Mouse (Mus musculus): ENCODE results near the gene Lbx2. TPM values are rescaled to one million over a fixed set of nuclear protein-coding genes. Genes with fewer than 3 reads are reported as not detected.
A peak's percentile ranks its signal among the peaks of the same experiment; 100 is the strongest.

Gene Lbx2
- polyA plus RNA-seq, 1 experiment from 2014 or later, result 0.49 TPM

DNA sequence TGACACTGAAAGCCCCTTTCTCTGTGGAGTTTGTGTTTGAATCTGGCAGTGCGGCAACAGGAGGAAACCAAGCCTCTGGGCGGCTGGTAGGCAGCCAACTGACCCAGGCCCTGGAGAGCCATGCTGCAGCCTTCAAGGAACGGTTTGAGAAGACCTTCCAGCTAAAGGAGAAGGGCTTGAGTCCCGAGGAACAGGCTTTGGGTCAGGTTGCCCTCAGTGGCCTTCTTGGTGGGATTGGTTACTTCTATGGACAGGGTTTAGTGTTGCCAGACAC, 30.9 kb downstream of the Lbx2 start:
- H3K9me3 ChIP-seq, result no peaks in the 10 kb centered on the region
- WGBS, result 81% methylated on average over 4 of the region's 4 CpGs
- H3K27ac ChIP-seq, result 0 out of 2 replicates have a peak overlapping the region, but pooled peaks have one; percentile 6
- H3K4me2 ChIP-seq (replicated peaks), result peak overlapping the region; percentile 89; the same call in 1 of the 2 replicates
- H3K36me3 ChIP-seq, result peaks cover 22% of the 10 kb centered on the region
- H3K9ac ChIP-seq, result no peak overlapping the region
- H3K4me3 ChIP-seq (replicated peaks), result peak overlapping the region; percentile 95; the same call in 1 of the 2 replicates
- no peaks in the 10 kb centered on the region for H3K27me3 ChIP-seq (replicated peaks)
- no peak for ATAC-seq
- peaks cover 37% of the 10 kb centered on the region for H3K4me1 ChIP-seq (replicated peaks)

DNA sequence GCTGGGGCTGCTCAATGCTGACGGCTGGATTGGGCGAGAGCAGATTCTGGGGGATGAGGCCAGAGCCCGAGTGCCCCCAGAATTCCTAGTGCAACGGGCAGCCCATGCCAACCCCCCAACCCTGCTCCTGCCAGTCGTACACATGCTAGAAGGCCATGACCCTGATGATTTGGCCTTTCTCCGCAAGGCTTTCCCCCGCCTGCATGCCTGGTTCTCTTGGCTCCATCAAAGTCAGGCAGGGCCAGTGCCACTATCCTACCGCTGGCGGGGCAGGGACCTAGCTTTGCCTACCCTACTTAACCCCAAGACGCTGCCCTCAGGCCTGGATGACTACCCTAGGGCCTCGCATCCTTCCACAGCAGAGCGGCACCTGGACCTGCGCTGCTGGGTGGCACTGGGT, 31.4 kb downstream of the Lbx2 start:
- Histone ChIP-seq H3K27me3 (replicated peaks) (no peaks in the 10 kb centered on the region), H3K9me3 (no peaks in the 10 kb centered on the region), H3K9ac (no peak overlapping the region), H3K4me1 (replicated peaks) (peaks cover 43% of the 10 kb centered on the region), H3K27ac (no peak overlapping the region), H3K4me3 (replicated peaks) (no peak overlapping the region), H3K36me3 (peaks cover 22% of the 10 kb centered on the region), H3K4me2 (replicated peaks) (no peak overlapping the region)
- WGBS, result 90% methylated on average over 13 of the region's 13 CpGs
- ATAC-seq, result no peak

DNA sequence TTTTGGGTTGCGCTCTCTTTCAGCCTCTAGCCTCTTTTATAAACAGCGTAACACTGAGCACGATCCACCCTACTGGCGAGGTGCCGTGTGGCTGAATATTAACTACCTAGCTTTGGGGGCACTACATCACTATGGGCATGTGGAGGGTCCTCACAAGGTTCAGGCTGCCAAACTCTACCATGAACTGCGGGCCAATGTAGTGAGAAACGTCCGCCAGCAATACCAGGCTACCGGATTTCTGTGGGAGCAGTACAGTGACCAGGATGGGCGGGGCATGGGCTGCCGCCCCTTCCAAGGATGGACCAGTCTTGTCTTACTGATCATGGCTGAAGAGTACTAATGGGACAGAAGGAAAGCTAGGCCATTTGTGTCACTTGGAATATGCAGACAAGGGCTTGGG, 32.2 kb downstream of the Lbx2 start:
- Histone ChIP-seq H3K36me3 (peaks cover 22% of the 10 kb centered on the region), H3K4me1 (replicated peaks) (peaks cover 48% of the 10 kb centered on the region)
- 80% methylated on average over 11 of the region's 11 CpGs for WGBS

DNA sequence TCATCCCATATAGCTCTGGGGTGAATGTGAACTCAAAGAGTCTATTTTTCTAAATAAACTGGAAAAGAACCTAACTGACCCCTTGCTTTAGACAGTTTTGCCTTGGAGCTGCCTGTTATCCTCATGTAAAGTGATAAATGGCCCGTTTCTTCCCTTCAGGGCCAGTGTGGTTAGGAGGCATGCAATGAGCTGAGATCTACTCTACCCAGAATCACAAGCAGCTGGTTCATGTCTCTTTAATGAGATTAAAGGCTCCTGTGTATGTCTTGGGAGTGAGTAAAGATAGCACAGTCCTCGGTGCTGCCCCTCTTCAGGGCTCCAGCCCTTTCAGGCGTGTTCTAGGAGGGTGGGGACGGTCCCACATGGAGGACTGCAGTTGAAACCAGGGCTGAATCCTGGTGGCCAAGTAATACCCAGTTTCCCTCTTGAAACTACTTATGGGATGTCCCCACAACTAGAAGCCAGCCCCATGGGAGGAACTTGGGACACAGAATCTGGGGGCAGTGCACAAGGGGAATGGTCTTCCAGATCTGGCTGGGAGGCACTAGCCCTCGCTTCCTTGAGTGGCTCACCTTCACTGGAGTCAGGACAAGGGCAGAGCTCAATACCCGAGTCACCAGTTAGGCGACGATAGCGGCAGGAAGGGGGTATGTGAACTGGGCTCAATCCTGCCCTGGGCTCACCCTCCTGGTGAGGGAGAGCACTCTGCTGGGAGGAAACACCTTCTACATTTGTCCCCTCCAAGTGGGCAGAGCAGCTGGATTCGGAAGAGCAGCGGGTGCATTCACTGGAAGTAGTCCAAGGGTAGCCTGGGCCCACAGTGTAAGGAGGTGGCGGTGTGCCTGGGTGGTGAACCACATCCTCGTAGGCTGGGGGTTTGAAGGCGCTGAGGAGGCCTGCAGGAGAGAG, 32.9 kb downstream of the Lbx2 start:
- Histone ChIP-seq H3K36me3 (peaks cover 22% of the 10 kb centered on the region), H3K9me3 (no peaks in the 10 kb centered on the region), H3K4me2 (replicated peaks) (peak overlapping the region; percentile 98; the same call in 1 of the 2 replicates), H3K4me3 (replicated peaks) (no peak overlapping the region), H3K27ac (no peak overlapping the region), H3K9ac (peak overlapping the region; percentile 5; the same call in 1 of the 2 replicates), H3K4me1 (replicated peaks) (peaks cover 48% of the 10 kb centered on the region), H3K27me3 (replicated peaks) (no peaks in the 10 kb centered on the region)
- ATAC-seq, result no peak
- 80% methylated on average over 14 of the region's 14 CpGs for WGBS

More for the DNA sequence above, 32.2 kb downstream of the Lbx2 start:
- no peak overlapping the region for H3K9ac ChIP-seq
- no peaks in the 10 kb centered on the region for H3K27me3 ChIP-seq (replicated peaks)
- H3K9me3 ChIP-seq, result no peaks in the 10 kb centered on the region
- no peak for ATAC-seq
- H3K4me2 ChIP-seq (replicated peaks), result no peak overlapping the region
- H3K4me3 ChIP-seq (replicated peaks), result no peak overlapping the region
- no peak overlapping the region for H3K27ac ChIP-seq

DNA sequence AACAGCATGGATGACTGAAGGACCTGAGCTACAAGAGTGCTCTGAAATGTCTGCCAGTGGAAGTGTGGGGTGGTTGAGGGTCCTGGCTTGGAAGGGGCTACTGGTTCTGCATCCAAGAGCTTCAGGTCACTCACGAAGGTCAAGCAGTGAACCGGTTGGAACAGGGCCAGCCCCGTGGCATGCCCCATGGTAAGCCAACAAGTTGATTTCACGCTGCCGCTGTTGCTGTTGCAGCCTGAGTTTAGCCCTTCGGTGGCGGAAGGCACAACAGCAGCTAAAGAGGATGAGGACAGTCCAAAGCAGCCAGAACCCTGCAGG, 33.5 kb downstream of the Lbx2 start:
- H3K4me2 ChIP-seq (replicated peaks), result peak overlapping the region; percentile 98
- no peaks in the 10 kb centered on the region for H3K27me3 ChIP-seq (replicated peaks)
- H3K9ac ChIP-seq, result 0 out of 2 replicates have a peak overlapping the region, but pooled peaks have one; percentile 5
- 81% methylated on average over 7 of the region's 7 CpGs for WGBS
- H3K4me1 ChIP-seq (replicated peaks), result peaks cover 54% of the 10 kb centered on the region
- H3K9me3 ChIP-seq, result no peaks in the 10 kb centered on the region
- H3K36me3 ChIP-seq, result peaks cover 22% of the 10 kb centered on the region
- no peak for ATAC-seq
- H3K4me3 ChIP-seq (replicated peaks), result no peak overlapping the region
- 0 out of 2 replicates have a peak overlapping the region, but pooled peaks have one; percentile 95 for H3K27ac ChIP-seq

DNA sequence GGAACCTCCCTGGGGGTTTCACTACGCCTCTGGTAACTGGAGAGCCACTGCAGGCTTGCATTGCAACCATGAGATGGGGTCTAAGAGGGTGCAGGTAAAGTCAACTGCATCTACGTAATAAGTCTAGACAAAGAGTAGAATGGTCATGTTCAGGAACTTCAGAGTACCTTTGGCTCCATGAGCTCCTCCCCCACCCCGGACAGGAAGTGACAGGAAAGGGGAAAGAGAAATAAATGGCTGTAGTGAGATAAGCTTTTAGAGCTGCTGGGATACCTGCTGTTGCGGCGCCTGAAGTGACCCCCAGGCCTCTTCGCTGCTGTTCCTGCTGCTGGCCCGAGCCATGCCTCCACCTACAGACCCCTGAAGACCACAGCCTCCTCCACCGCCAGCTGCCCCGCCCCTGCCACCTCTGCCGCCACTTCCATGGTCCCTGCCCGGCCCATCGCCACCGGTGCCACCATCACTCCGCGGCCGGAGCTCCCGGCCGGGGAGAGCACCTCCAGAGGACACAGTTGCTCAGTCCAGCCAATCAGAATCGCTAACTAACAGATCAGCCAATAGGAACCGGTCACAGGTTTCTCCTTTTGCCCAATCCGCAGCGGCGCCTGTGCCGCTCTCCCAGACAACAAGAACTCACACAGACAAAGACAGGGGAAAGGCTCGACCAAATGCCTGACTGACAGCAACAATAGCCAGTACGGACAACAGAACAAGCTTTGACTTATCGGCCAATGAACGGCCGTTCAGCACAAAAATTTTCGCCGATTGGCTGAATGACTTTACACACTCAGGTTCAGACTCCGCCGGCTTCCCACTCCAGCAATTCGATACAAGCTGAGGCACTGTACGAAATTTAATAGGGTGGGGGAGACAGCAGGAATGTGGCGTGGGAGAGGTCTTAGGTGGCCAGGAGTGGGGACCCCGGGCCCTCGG, 35.0 kb downstream of the Lbx2 start, which contains the start of gene Wbp1:
Gene Wbp1 (minus strand): TSS at position 630 of the 933 bp plus-strand sequence.
- Histone ChIP-seq H3K27ac (peak within 1 kb of the TSS; percentile 97), H3K4me3 (replicated peaks) (peak within 1 kb of the TSS; percentile 65), H3K27me3 (replicated peaks) (no peaks in the 10 kb centered on the region), H3K4me1 (replicated peaks) (peaks cover 51% of the 10 kb centered on the region), H3K4me2 (replicated peaks) (peak within 1 kb of the TSS; percentile 98), H3K9me3 (no peaks in the 10 kb centered on the region), H3K9ac (peak within 1 kb of the TSS; percentile 91), H3K36me3 (peaks cover 22% of the 10 kb centered on the region)
- peak; percentile 94 for ATAC-seq
- WGBS, result under 1% methylated on average over 38 of the region's 38 CpGs

DNA sequence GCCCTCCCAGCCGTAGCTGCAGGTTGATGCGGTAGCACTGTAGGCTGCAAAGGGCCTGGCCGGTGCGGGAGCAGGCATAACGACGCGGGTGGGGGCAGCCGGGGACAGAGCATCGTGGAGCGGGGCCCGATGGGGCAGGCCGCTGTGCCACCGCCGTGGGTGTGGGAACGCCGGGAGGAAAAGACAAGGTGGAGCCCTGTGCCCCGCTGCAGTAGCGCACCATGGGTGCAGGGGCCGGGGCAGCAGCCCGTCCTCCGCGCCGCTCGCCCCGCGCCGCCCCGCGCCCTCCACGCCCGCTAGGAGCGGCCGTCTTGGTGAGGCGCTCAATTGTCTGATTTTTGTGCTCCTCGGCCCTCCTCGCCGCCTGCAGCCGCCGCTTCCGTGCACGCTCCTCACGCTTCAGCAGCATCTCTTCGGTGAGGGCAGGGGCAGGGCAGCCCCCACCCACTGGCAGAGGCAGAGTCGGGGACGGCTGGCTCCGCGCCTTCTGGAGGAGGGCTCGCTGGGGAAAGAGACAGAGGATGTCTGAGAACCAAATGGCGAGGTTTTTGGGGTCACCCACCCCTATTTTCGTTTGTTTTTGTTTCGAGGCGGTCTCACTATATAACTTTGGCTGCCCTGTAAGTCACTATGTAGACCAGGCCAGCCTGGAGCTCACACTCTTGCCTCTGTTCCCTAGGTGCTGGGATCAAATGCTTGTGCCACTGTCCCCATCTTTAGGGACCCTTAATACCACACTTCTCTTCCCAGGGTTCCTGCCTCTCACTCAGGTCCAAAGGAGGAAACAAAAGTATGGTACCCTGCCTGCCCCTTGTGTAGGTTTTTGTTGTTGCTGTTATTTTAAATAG, 35.9 kb downstream of the Lbx2 start:
- Histone ChIP-seq H3K27me3 (replicated peaks) (no peaks in the 10 kb centered on the region), H3K4me1 (replicated peaks) (peaks cover 42% of the 10 kb centered on the region), H3K4me3 (replicated peaks) (peak overlapping the region; percentile 65), H3K9ac (peak overlapping the region; percentile 91), H3K27ac (peak overlapping the region; percentile 97), H3K36me3 (peaks cover 19% of the 10 kb centered on the region), H3K9me3 (no peaks in the 10 kb centered on the region), H3K4me2 (replicated peaks) (peak overlapping the region; percentile 98)
- under 1% methylated on average over 52 of the region's 52 CpGs for WGBS
- peak; percentile 53 for ATAC-seq

DNA sequence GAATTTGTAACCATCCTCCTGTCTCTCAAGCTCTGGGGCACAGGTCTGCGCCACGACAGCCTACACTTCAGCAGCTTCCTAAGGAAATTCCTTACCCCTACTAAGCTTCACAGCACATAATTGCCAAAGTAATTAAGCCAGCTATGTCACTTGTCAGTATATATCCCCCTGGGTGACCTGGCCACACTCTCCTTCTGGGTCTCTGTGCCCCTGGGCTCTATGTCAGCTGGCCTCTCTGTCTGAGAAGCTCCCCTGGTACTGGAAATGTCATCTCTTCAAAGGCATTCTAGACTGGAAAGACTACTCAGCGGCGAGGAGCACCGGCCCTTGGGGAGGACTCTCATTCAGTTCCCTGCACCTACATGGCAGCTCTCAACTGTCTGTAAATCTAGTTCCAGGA, 36.8 kb downstream of the Lbx2 start:
- no peak for ATAC-seq
- WGBS, result 87% methylated on average over 5 of the region's 5 CpGs

DNA sequence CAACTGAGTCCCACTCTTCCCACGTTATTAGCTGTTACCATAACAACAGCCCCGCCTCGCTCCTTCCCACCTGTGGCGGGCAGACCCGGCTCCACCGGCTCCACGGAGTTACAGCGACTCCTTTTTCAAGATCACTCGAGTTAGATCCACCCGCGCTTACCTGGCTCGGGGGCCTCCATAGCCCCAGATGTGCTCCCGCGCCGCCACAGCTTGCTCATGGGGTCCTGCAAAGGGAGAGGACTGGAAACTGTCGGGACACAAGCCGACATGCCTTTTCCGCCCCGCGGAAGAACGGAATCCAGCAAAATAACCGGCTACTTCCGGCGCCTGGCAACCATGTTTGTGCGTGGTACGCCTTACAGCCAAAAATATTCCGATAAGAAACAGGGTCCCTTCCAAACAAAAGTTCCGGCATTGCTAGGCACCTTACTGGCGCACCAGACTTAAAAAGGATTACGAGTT, 38.7 kb downstream of the Lbx2 start:
- Histone ChIP-seq H3K27ac (no peak overlapping the region), H3K9ac (peak overlapping the region; percentile 71), H3K4me2 (replicated peaks) (peak overlapping the region; percentile 89), H3K36me3 (no peaks in the 10 kb centered on the region), H3K9me3 (no peaks in the 10 kb centered on the region), H3K4me1 (replicated peaks) (peaks cover 30% of the 10 kb centered on the region), H3K4me3 (replicated peaks) (peak overlapping the region; percentile 72), H3K27me3 (replicated peaks) (no peaks in the 10 kb centered on the region)
- WGBS, result under 1% methylated on average over 30 of the region's 30 CpGs
- peak; percentile 21 for ATAC-seq

More for the DNA sequence above, 36.8 kb downstream of the Lbx2 start:
- no peak overlapping the region for H3K27ac ChIP-seq
- no peaks in the 10 kb centered on the region for H3K9me3 ChIP-seq
- H3K36me3 ChIP-seq, result peaks cover 13% of the 10 kb centered on the region
- no peak overlapping the region for H3K9ac ChIP-seq
- H3K4me3 ChIP-seq (replicated peaks), result 0 out of 2 replicates have a peak overlapping the region, but pooled peaks have one; percentile 4
- H3K27me3 ChIP-seq (replicated peaks), result no peaks in the 10 kb centered on the region
- peaks cover 40% of the 10 kb centered on the region for H3K4me1 ChIP-seq (replicated peaks)
- H3K4me2 ChIP-seq (replicated peaks), result peak overlapping the region; percentile 98

DNA sequence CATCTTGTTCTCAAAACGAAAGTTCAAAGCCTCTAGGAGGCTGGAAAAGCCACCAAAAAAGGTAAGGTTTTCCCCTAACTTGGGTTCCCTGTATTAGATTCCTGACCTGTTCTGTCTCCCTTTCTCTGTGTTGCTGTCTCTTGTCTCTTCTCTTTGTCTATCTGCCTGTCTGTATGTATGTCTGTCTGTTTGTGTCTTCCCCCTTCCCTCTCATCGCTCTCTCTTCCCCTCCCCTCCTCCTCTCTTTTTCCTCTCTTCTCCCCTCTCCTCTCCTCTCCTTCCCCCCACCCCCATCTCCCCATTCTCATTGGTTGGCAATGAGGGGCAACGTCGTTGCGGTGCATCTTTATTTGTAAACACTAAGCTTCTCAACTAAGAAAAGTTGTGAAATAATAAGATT, 39.2 kb downstream of the Lbx2 start, which contains the start of gene Ino80b:
Gene Ino80b (minus strand): TSS at position 101 of the 400 bp plus-strand sequence.
- Histone ChIP-seq H3K4me2 (replicated peaks) (peak within 1 kb of the TSS; percentile 89), H3K27ac (no peak within 1 kb of the TSS), H3K9me3 (no peaks in the 10 kb centered on the region), H3K4me3 (replicated peaks) (peak within 1 kb of the TSS; percentile 72), H3K36me3 (no peaks in the 10 kb centered on the region), H3K27me3 (replicated peaks) (no peaks in the 10 kb centered on the region), H3K9ac (peak within 1 kb of the TSS; percentile 71), H3K4me1 (replicated peaks) (peaks cover 25% of the 10 kb centered on the region)
- WGBS, result 18% methylated on average over 5 of the region's 5 CpGs
- no peak for ATAC-seq

DNA sequence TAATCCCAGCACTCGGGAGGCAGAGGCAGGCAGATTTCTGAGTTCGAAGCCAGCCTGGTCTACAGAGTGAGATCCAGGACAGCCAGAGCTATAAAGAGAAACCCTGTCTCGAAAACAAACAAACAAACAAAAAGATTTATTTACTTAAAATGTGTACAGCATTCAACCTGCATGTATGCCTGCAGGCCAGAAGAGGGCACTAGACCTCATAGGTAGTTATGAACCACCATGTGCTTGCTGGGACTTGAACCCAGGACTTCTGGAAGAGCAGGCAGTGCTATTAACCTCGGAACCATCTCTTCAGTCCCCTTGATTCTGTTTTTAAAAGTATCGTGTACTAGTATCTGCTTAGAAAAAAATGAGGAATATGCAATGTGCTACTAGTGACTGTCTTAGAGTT, 41.3 kb downstream of the Lbx2 start:
- ATAC-seq, result no peak
- Histone ChIP-seq H3K27ac (no peak overlapping the region), H3K4me2 (replicated peaks) (no peak overlapping the region), H3K9ac (no peak overlapping the region), H3K9me3 (no peaks in the 10 kb centered on the region), H3K36me3 (no peaks in the 10 kb centered on the region), H3K27me3 (replicated peaks) (no peaks in the 10 kb centered on the region), H3K4me3 (replicated peaks) (no peak overlapping the region), H3K4me1 (replicated peaks) (peaks cover 14% of the 10 kb centered on the region)
- 96% methylated on average over 5 of the region's 5 CpGs for WGBS

Data from intestine, embryonic 15.5 days (tissue).